Mouse (Mus musculus): Measurements from ENCODE around the gene Itga9. TPM values are rescaled to one million over a fixed set of nuclear protein-coding genes. Genes with fewer than 3 reads are reported as not detected.

Gene Itga9
- polyA plus RNA-seq, 1 experiment from 2014 or later, result 8.3 TPM

DNA sequence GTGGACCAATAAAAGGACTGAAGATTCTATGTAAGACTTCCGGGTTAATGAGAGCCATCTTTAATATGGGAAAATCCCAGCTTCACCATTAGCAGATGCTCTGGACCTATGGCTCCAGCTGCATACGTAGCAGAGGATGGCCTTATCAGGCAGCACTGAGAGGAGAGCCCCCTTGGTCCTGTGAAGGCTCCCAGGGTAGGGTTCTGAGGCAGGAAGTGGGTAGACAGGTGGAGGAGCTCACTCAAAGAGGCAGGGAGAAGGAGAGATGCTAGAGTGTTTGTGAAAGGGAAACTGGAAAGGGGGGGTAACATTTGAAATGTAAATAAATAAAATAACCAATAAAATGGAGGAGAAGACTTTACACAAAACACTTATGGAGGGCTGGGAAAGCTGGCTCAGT, 145.9 kb downstream of the Itga9 start:
- H3K9ac ChIP-seq (ENCODE audit: low read depth, low read length), result no peak overlapping the region
- H3K4me2 ChIP-seq, result no peak overlapping the region
- 72% methylated on average over 2 of the region's 2 CpGs for WGBS (ENCODE audit: insufficient replicate concordance)

DNA sequence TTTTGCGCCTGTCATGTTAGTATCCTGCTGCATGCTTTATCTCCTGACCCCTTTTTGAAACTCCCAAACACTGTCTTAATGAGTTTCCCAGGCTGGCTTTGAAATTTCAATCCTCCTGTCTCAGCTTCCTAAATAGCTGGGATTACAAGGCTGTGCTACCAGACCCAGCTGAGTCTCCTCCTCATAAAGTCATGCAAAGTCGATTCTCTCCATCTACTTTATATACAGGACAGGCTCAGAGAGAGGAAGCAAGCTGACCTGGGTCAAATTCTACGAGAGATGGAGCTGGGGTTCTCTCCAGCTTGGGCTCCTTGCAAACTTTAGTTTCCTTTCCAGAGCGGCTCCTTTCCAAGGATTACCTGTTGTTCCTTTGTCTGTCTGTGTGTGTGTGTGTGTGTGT, 153.0 kb downstream of the Itga9 start:
- Histone ChIP-seq H3K9me3 (replicated peaks; ENCODE audit: control insufficient read depth, low read length) (no peaks in the 10 kb centered on the region), H3K36me3 (ENCODE audit: control insufficient read depth, insufficient read depth, low read length) (no peaks in the 10 kb centered on the region), H3K4me3 (ENCODE audit: low read depth, low read length) (no peak overlapping the region), H3K27ac (ENCODE audit: low read depth, low read length) (no peak overlapping the region), H3K4me1 (ENCODE audit: control insufficient read depth, insufficient read depth, low read length) (peaks cover 9% of the 10 kb centered on the region), H3K9ac (ENCODE audit: low read depth, low read length) (no peak overlapping the region), H3K4me2 (no peak overlapping the region), H3K27me3 (ENCODE audit: control insufficient read depth, insufficient read depth, low read length) (no peaks in the 10 kb centered on the region)
- no peak for ATAC-seq (replicated peaks; ENCODE audit: insufficient number of reproducible peaks, low FRiP score, low TSS enrichment)
- 47% methylated on average over 4 of the region's 4 CpGs for WGBS (ENCODE audit: insufficient replicate concordance)

More for the DNA sequence above, 145.9 kb downstream of the Itga9 start:
- no peak overlapping the region for H3K27ac ChIP-seq (ENCODE audit: low read depth, low read length)
- H3K9me3 ChIP-seq (replicated peaks; ENCODE audit: control insufficient read depth, low read length), result no peaks in the 10 kb centered on the region
- ATAC-seq (replicated peaks; ENCODE audit: insufficient number of reproducible peaks, low FRiP score, low TSS enrichment), result no peak
- H3K4me1 ChIP-seq (ENCODE audit: control insufficient read depth, insufficient read depth, low read length), result no peaks in the 10 kb centered on the region
- no peaks in the 10 kb centered on the region for H3K27me3 ChIP-seq (ENCODE audit: control insufficient read depth, insufficient read depth, low read length)
- no peak overlapping the region for H3K4me3 ChIP-seq (ENCODE audit: low read depth, low read length)
- no peaks in the 10 kb centered on the region for H3K36me3 ChIP-seq (ENCODE audit: control insufficient read depth, insufficient read depth, low read length)

- H3K9ac ChIP-seq (ENCODE audit: low read depth, low read length), result no peak overlapping the region
- peaks cover 9% of the 10 kb centered on the region for H3K4me1 ChIP-seq (ENCODE audit: control insufficient read depth, insufficient read depth, low read length)
- H3K27ac ChIP-seq (ENCODE audit: low read depth, low read length), result no peak overlapping the region
- H3K27me3 ChIP-seq (ENCODE audit: control insufficient read depth, insufficient read depth, low read length), result no peaks in the 10 kb centered on the region
- no peaks in the 10 kb centered on the region for H3K9me3 ChIP-seq (replicated peaks; ENCODE audit: control insufficient read depth, low read length)
- no peak overlapping the region for H3K4me2 ChIP-seq
- ATAC-seq (replicated peaks; ENCODE audit: insufficient number of reproducible peaks, low FRiP score, low TSS enrichment), result no peak
- no peak overlapping the region for H3K4me3 ChIP-seq (ENCODE audit: low read depth, low read length)
- no peaks in the 10 kb centered on the region for H3K36me3 ChIP-seq (ENCODE audit: control insufficient read depth, insufficient read depth, low read length)
- WGBS (ENCODE audit: insufficient replicate concordance), result 59% methylated on average over 8 of the region's 8 CpGs
These were observed 155.6 kb downstream of the Itga9 start for GRCm38 (mm10) chr9:118761953-118762590.

DNA sequence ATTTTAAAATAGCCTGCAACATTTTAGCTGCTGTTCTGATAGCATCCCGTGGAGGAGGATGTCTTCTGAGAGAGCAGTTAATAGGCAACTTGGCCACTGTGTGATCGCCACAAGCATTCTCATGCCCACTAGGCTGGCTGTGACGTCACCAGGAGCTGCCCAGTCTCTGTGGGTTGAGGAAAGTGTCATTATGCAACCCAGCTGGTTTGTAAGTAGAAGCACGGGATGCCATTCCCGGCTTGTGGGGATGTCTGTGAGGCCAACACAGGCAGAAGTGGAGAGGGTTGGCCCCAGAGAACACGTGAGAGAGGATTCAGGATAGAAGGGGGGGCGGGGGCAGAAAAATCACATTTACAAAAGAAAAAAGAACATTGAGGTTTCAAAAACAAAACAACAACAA, 156.3 kb downstream of the Itga9 start:
- no peaks in the 10 kb centered on the region for H3K9me3 ChIP-seq (replicated peaks; ENCODE audit: control insufficient read depth, low read length)
- no peak overlapping the region for H3K27ac ChIP-seq (ENCODE audit: low read depth, low read length)
- H3K9ac ChIP-seq (ENCODE audit: low read depth, low read length), result no peak overlapping the region
- WGBS (ENCODE audit: insufficient replicate concordance), result 39% methylated on average over 7 of the region's 7 CpGs
- no peaks in the 10 kb centered on the region for H3K36me3 ChIP-seq (ENCODE audit: control insufficient read depth, insufficient read depth, low read length)
- no peak overlapping the region for H3K4me2 ChIP-seq
- H3K27me3 ChIP-seq (ENCODE audit: control insufficient read depth, insufficient read depth, low read length), result no peaks in the 10 kb centered on the region
- ATAC-seq (replicated peaks; ENCODE audit: insufficient number of reproducible peaks, low FRiP score, low TSS enrichment), result no peak
- H3K4me1 ChIP-seq (ENCODE audit: control insufficient read depth, insufficient read depth, low read length), result peaks cover 9% of the 10 kb centered on the region
- no peak overlapping the region for H3K4me3 ChIP-seq (ENCODE audit: low read depth, low read length)

DNA sequence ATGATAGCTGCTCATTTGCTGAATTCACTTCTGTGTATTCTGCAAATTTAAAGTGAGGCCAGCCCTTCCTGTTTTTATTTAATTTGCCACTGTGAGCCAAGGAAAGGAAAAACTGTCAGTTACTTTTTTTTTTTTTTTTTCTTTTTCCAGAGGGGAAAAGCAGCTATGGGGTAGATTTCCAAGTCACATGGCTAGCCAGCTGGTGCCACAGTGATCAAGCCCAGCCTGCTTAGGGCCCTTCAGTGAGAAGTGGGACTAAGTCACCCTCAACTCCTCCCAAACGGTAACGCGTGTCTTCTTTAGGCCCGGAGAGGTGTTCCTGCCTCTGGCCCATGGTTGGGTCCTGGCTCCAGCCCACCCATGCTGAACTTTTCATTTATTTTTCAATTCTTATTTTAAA, 156.7 kb downstream of the Itga9 start:
- WGBS (ENCODE audit: insufficient replicate concordance), result 82% methylated on average over 4 of the region's 4 CpGs
- Histone ChIP-seq H3K4me1 (ENCODE audit: control insufficient read depth, insufficient read depth, low read length) (peaks cover 9% of the 10 kb centered on the region), H3K27ac (ENCODE audit: low read depth, low read length) (no peak overlapping the region)

GRCm38 (mm10) chr9:118763646-118764045, 157.2 kb downstream of the Itga9 start:
- Histone ChIP-seq H3K4me3 (ENCODE audit: low read depth, low read length) (no peak overlapping the region), H3K27me3 (ENCODE audit: control insufficient read depth, insufficient read depth, low read length) (no peaks in the 10 kb centered on the region), H3K36me3 (ENCODE audit: control insufficient read depth, insufficient read depth, low read length) (no peaks in the 10 kb centered on the region), H3K27ac (ENCODE audit: low read depth, low read length) (no peak overlapping the region), H3K4me2 (no peak overlapping the region), H3K9ac (ENCODE audit: low read depth, low read length) (no peak overlapping the region), H3K9me3 (replicated peaks; ENCODE audit: control insufficient read depth, low read length) (no peaks in the 10 kb centered on the region), H3K4me1 (ENCODE audit: control insufficient read depth, insufficient read depth, low read length) (peaks cover 9% of the 10 kb centered on the region)
- WGBS (ENCODE audit: insufficient replicate concordance), result 79% methylated on average over 3 of the region's 3 CpGs
- no peak for ATAC-seq (replicated peaks; ENCODE audit: insufficient number of reproducible peaks, low FRiP score, low TSS enrichment)

More for the DNA sequence above, 156.7 kb downstream of the Itga9 start:
- Histone ChIP-seq H3K27me3 (ENCODE audit: control insufficient read depth, insufficient read depth, low read length) (no peaks in the 10 kb centered on the region), H3K9ac (ENCODE audit: low read depth, low read length) (no peak overlapping the region), H3K36me3 (ENCODE audit: control insufficient read depth, insufficient read depth, low read length) (no peaks in the 10 kb centered on the region), H3K4me3 (ENCODE audit: low read depth, low read length) (no peak overlapping the region), H3K4me2 (no peak overlapping the region), H3K9me3 (replicated peaks; ENCODE audit: control insufficient read depth, low read length) (no peaks in the 10 kb centered on the region)
- no peak for ATAC-seq (replicated peaks; ENCODE audit: insufficient number of reproducible peaks, low FRiP score, low TSS enrichment)

DNA sequence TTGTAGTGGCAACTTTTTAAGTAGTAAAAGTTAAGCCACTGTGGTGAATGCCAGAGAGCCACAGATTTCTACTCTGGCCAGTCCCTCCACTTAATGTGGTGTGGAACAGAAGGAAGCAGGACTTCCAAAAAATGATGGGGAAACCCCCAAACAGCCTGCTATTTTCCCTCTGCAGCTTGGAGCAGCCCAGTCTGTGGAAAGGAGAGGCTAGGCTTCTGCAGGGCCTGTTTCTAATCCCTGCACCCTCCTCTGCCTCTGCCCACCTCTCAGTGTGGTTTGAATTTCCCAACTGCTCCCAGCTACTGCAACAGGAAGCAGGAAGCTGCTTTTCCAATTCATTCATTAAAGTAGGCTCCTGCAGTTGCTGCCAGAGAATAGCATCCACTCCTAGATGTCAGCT, 158.6 kb downstream of the Itga9 start:
- H3K9ac ChIP-seq (ENCODE audit: low read depth, low read length), result no peak overlapping the region
- H3K9me3 ChIP-seq (replicated peaks; ENCODE audit: control insufficient read depth, low read length), result no peaks in the 10 kb centered on the region
- H3K4me3 ChIP-seq (ENCODE audit: low read depth, low read length), result no peak overlapping the region
- no peak overlapping the region for H3K27ac ChIP-seq (ENCODE audit: low read depth, low read length)
- no peak for ATAC-seq (replicated peaks; ENCODE audit: insufficient number of reproducible peaks, low FRiP score, low TSS enrichment)
- no peaks in the 10 kb centered on the region for H3K27me3 ChIP-seq (ENCODE audit: control insufficient read depth, insufficient read depth, low read length)
- no peaks in the 10 kb centered on the region for H3K36me3 ChIP-seq (ENCODE audit: control insufficient read depth, insufficient read depth, low read length)
- H3K4me1 ChIP-seq (ENCODE audit: control insufficient read depth, insufficient read depth, low read length), result peaks cover 9% of the 10 kb centered on the region
- no peak overlapping the region for H3K4me2 ChIP-seq

GRCm38 (mm10) chr9:118767008-118767407, 160.5 kb downstream of the Itga9 start:
- Histone ChIP-seq H3K36me3 (ENCODE audit: control insufficient read depth, insufficient read depth, low read length) (no peaks in the 10 kb centered on the region), H3K27me3 (ENCODE audit: control insufficient read depth, insufficient read depth, low read length) (no peaks in the 10 kb centered on the region), H3K4me3 (ENCODE audit: low read depth, low read length) (no peak overlapping the region), H3K4me1 (ENCODE audit: control insufficient read depth, insufficient read depth, low read length) (peaks cover 9% of the 10 kb centered on the region), H3K4me2 (no peak overlapping the region), H3K9ac (ENCODE audit: low read depth, low read length) (no peak overlapping the region), H3K9me3 (replicated peaks; ENCODE audit: control insufficient read depth, low read length) (no peaks in the 10 kb centered on the region), H3K27ac (ENCODE audit: low read depth, low read length) (no peak overlapping the region)
- ATAC-seq (replicated peaks; ENCODE audit: insufficient number of reproducible peaks, low FRiP score, low TSS enrichment), result no peak
- WGBS (ENCODE audit: insufficient replicate concordance), result 63% methylated on average over 7 of the region's 7 CpGs

- H3K4me2 ChIP-seq, result no peak overlapping the region
- H3K27me3 ChIP-seq (ENCODE audit: control insufficient read depth, insufficient read depth, low read length), result no peaks in the 10 kb centered on the region
- 32% methylated on average over 4 of the region's 4 CpGs for WGBS (ENCODE audit: insufficient replicate concordance)
These were observed 162.1 kb downstream of the Itga9 start for GRCm38 (mm10) chr9:118768596-118768995.

More at GRCm38 (mm10) chr9:118768596-118768995, 162.1 kb downstream of the Itga9 start:
- no peaks in the 10 kb centered on the region for H3K36me3 ChIP-seq (ENCODE audit: control insufficient read depth, insufficient read depth, low read length)
- no peak overlapping the region for H3K27ac ChIP-seq (ENCODE audit: low read depth, low read length)
- H3K4me3 ChIP-seq (ENCODE audit: low read depth, low read length), result no peak overlapping the region
- no peaks in the 10 kb centered on the region; the same call in 1 of the 2 replicates for H3K4me1 ChIP-seq (ENCODE audit: control insufficient read depth, insufficient read depth, low read length)
- H3K9ac ChIP-seq (ENCODE audit: low read depth, low read length), result no peak overlapping the region
- no peak for ATAC-seq (replicated peaks; ENCODE audit: insufficient number of reproducible peaks, low FRiP score, low TSS enrichment)
- no peaks in the 10 kb centered on the region for H3K9me3 ChIP-seq (replicated peaks; ENCODE audit: control insufficient read depth, low read length)
